Mouse (Mus musculus) spleen, adult 2 months (tissue): ENCODE measurements around the gene Stn1.

ENCODE experiments used
- CTCF ChIP-seq: fragments of 200-500 bp; IDR thresholded peaks from 2 replicates; pipeline ENCODE4 v1.5.1; 2011; ENCODE audit warnings: mild to moderate bottlenecking, inconsistent platforms; ENCODE audit not compliant: insufficient read depth, insufficient read length, insufficient replicate concordance; ENCODE audit errors: extremely low read depth
- POLR2A ChIP-seq: fragments of 200-500 bp; IDR thresholded peaks from 2 replicates; pipeline ENCODE4 v1.6.1; 2011; ENCODE audit warnings: low read depth, low read length, inconsistent platforms

- TF ChIP-seq CTCF (no peak), POLR2A (no peak)
Observed at GRCm38 (mm10) chr19:47484110-47484509, 53.2 kb downstream of the Stn1 start.
